11 mouse cellular contexts compared by ENCODE assay signal in the genomic region with DNA sequence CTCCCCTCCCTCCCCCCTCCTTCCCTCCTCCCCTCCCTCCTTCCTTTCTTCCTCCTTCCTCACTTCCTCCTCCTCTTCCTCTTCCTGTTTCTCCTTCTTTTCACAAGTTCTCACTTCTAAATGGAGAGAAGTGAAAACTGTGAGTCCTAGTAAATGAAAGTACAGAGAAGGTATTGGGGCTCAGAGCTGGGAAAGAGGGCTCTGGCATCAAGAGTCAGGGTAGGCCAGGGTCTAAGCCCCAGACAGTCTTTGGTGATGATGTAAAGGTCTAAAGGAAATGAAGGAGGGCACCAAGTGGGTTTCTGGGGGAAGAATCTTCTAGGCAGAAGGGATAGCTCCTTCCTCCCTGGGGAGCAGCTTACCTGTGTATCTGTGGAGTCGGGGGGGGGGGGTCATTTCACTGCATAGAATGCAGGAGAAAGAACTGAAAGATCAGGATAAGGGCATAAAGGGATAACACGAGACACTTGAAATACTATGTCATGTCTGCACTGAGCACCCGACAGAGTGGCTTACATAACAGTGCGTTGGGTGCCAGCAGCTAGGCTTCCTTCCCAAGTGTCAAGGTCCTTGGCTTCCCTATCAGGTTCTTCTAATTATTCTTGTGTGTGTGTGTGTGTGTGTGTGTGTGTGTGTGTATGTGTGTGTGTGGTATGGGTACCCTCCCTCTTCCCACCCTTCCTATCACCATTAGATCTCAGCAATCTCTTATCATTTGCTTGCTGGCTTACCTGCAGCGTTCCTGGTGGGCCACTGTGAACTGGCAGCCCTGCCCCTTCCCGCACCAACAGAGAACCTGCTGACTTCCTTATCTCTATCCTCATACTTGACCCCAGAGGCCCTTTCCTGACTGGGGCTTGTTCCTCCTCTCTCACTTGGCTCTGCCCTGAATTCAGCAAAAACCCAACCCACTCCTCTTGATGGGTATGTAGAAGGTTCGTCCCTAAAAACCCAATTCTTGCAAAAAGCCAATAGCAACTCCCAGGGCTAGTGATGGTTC. TPM values are rescaled to one million over a fixed set of nuclear protein-coding genes. Genes with fewer than 3 reads are reported as not detected.
DNase-seq lines count a peak whose midpoint lies in the region; ATAC-seq lines count a peak whose summit lies in the region.
"Had no signal": no experiment of that assay in that cellular context is flagged by ENCODE, and none has a peak within 500 bp of the region (broad histone marks: within the 10 kb centered on the region; RNA-seq: fewer than 3 reads in every experiment).

No protein-coding gene starts in this region.

- 69% methylated on average over 7 of the region's 7 CpGs for WGBS in intestine, embryonic 15.5 days
- WGBS in stomach, embryonic 15.5 days = 66% methylated on average over 7 of the region's 7 CpGs

- ATAC-seq in intestine, embryonic 15.5 days = peak; percentile 54
- ATAC-seq in stomach, embryonic 15.5 days (ENCODE audit: insufficient read depth, low FRiP score, low read depth) = 0 out of 2 replicates have a peak, but pooled peaks have one; percentile 29
- no peak for ATAC-seq in inflammation-experienced regulatory T-cells, adult 6 months

- intact Hi-C loops in left cerebral cortex, postnatal 25 days (cut with DNase I) = no loop called here

- no peaks in the 10 kb centered on the region for H3K27me3 ChIP-seq in intestine, embryonic 15.5 days (replicated peaks)
- no peaks in the 10 kb centered on the region for H3K27me3 ChIP-seq in stomach, embryonic 15.5 days (replicated peaks)
- H3K27me3 ChIP-seq: embryonic facial prominence, embryonic 15.5 days had no signal

- peak; percentile 38 for DNase-seq in cerebellum, adult 11 months
- no peak for DNase-seq in cerebellum, postnatal 4 days (ENCODE audit: low spot score in 2 of 2)
- DNase-seq in ovary, adult 18-20 months (ENCODE audit: low spot score) = peak; percentile 29
- no peak for DNase-seq in ovary, postnatal 14 days (ENCODE audit: low spot score)
- no peak for DNase-seq in left cerebral cortex, postnatal 25 days (ENCODE audit: low spot score in 2 of 2)
- DNase-seq: lung, postnatal 14 days; spleen, adult 18-20 months had no signal

- H3K4me2 ChIP-seq in intestine, embryonic 15.5 days (replicated peaks) = no peak overlapping the region
- no peak overlapping the region for H3K4me2 ChIP-seq in stomach, embryonic 15.5 days
- H3K4me2 ChIP-seq: embryonic facial prominence, embryonic 15.5 days had no signal

- H3K4me3 ChIP-seq in intestine, embryonic 15.5 days (replicated peaks) = no peak overlapping the region
- H3K4me3 ChIP-seq in stomach, embryonic 15.5 days (replicated peaks) = no peak overlapping the region
- H3K4me3 ChIP-seq: embryonic facial prominence, embryonic 15.5 days had no signal

- no peaks in the 10 kb centered on the region for H3K9me3 ChIP-seq in intestine, embryonic 15.5 days
- H3K9me3 ChIP-seq in stomach, embryonic 15.5 days = no peaks in the 10 kb centered on the region
- H3K9me3 ChIP-seq: embryonic facial prominence, embryonic 15.5 days had no signal

- H3K9ac ChIP-seq in intestine, embryonic 15.5 days = no peak overlapping the region
- H3K9ac ChIP-seq in stomach, embryonic 15.5 days = no peak overlapping the region
- H3K9ac ChIP-seq: embryonic facial prominence, embryonic 15.5 days had no signal

- H3K4me1 ChIP-seq in intestine, embryonic 15.5 days (replicated peaks) = 0 out of 2 replicates have a peak, but pooled peaks cover 8% of the 10 kb centered on the region
- peaks cover 7% of the 10 kb centered on the region; the same call in 1 of the 2 replicates for H3K4me1 ChIP-seq in stomach, embryonic 15.5 days

- 0 out of 2 replicates have a peak overlapping the region, but pooled peaks have one; percentile 17 for H3K27ac ChIP-seq in intestine, embryonic 15.5 days
- H3K27ac ChIP-seq in stomach, embryonic 15.5 days = no peak overlapping the region
- H3K27ac ChIP-seq: embryonic facial prominence, embryonic 15.5 days had no signal

- no peaks in the 10 kb centered on the region for H3K36me3 ChIP-seq in intestine, embryonic 15.5 days
- no peaks in the 10 kb centered on the region for H3K36me3 ChIP-seq in stomach, embryonic 15.5 days
- H3K36me3 ChIP-seq: embryonic facial prominence, embryonic 15.5 days had no signal

RNA-seq across cellular contexts. Expression of a gene that starts 51.6 kb away (rescaled TPM):
- polyA plus RNA-seq in intestine, embryonic 15.5 days (2015; fragmentation: Nextera tagmentation; extraction: Ambion mirVana) = 247 and 251 TPM in 2 replicates
- 142 and 173 TPM in 2 replicates for polyA plus RNA-seq in stomach, embryonic 15.5 days (2015; fragmentation: Nextera tagmentation; extraction: Ambion mirVana)
- 1,000 to 10,000 TPM; 1,156 to 1,300 TPM for total RNA-seq in left cerebral cortex, postnatal 25 days (2021)
- 10 to 100 TPM in 2 of 3 experiments, 1 to 10 TPM in 1; 9.7 to 26.3 (median 14.9) TPM for polyA plus RNA-seq in inflammation-experienced regulatory T-cells, adult 6 months (2017; shearing (Covaris generic))

Comparison
In these comparisons a context has a peak if more than half of its experiments do, and no peak if none do; other contexts are left out.
1. DNase-seq: peak in cerebellum, adult 11 months (single experiment) and ovary, adult 18-20 months (single experiment); none in cerebellum, postnatal 4 days (0 of 2), ovary, postnatal 14 days (single experiment) and left cerebral cortex, postnatal 25 days (0 of 2).